Mouse (Mus musculus) hematopoietic stem cell, adult 5-6 weeks (primary cell): ENCODE results near the gene Selenon. TPM values are rescaled to one million over a fixed set of nuclear protein-coding genes. Genes with fewer than 3 reads are reported as not detected.

Experiments used
- ATAC-seq, 2 experiments: fragments of 125-278 bp in 1 of 2; replicated peaks in 1 of 2; 2 replicates each; pipeline ENCODE4 v1.8.0; 2016 to 2017; ENCODE audit warnings: inconsistent platforms in 2 of 2, mild to moderate bottlenecking in 2 of 2, moderate number of reproducible peaks in 2 of 2, low read depth in 1 of 2, moderate TSS enrichment in 1 of 2; ENCODE audit not compliant: low FRiP score in 2 of 2, poor library complexity in 2 of 2, severe bottlenecking in 2 of 2, insufficient read depth in 1 of 2, low TSS enrichment in 1 of 2
- total RNA-seq: library from RNA; stranded (forward); fragments of 172-1452, 232-1000 nt; gene quantifications from 2 replicates; pipeline ENCODE4 v1.2.3, GENCODE M21; 2017

The Selenon gene
- 8.2 and 9.2 TPM in 2 replicates for total RNA-seq

DNA sequence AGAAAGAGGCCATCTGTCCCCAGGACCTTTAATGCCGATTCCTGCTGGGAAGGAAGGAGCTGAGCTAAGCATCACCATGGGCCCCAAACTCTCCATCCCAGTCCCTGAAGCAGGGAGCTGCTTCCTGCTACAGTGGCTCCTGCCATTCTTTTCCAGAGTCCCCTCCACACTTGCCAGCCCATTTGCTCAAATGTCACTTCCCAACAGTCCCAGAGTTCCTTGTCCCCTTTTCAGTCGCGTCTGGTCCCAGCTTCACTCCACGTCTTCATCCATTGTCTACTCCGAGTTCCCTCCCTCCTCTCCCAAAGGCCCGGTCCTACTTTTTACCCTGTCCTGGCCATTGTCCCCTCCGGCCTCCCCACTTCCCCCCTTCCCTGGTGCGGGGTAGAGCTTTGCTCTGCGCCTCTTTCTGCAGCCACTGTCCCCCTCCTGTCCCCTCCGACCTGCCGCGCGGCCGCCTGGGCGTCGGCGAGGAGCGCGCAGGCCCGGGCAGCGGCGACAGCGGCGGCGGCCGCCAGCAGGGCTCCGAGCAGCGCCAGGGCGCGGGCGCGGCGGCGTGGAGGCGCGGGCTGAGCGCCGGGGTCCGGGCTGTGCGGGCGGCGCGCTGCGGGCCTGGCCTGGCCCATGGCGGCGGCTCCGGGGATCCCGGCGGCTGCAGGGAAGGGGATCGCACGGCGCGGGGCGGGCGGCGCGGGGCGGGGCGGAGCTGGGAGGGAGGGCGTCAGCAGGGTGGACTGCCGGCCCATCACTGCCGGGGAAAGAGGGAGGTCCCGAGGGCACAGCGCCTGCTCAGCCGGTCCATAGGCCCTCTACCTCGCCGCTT, at the start of gene Selenon:
Gene Selenon (minus strand): TSS at position 673 of the 823 bp plus-strand sequence.
- no peak for ATAC-seq

DNA sequence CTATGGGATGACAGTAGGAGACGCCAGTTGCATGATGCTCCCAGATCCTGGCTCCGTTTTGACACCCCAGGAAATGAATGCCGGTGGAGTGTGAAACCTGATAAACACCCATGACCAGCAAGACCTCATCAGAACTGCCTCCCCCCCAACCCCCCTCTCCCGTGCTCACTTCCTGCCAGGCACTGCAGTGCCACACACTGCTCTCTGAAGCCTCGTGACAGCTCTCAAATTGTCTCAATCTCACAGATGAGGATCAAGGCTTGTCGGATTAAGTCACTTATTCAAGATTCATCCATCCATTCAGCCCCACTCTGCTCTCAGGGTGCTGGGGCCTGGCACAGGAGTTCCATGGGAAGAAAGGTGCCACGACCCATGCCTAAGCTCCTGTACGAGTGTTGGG, 49.4 kb upstream of the Selenon start:
- ATAC-seq: peak; percentile 25 to 48; a peak in 2 of 4 replicates

- ATAC-seq: no peak
These were observed 48.8 kb upstream of the Selenon start for GRCm38 (mm10) chr4:134600777-134601176.

DNA sequence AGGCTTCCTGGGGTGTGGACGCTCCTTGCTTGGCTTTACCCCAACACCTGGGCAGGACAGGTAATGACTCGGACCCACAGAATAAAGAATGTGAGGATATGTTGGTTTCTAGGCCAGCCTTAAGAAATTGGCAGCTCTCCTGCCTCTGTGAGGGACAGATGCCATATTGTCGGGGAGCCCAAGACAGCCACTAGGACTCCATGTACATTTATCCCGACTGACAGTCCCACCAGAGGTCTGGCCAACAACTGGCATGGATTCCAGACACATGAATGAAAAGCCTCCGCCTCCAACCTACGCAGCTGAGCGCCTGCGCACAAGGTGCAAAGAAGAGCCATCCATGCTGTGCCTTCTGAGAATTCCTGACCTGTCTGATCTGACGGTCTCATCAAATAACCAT, 48.1 kb upstream of the Selenon start:
- ATAC-seq: no peak

GRCm38 (mm10) chr4:134596816-134597692, 45.1 kb upstream of the Selenon start:
- ATAC-seq: no peak

DNA sequence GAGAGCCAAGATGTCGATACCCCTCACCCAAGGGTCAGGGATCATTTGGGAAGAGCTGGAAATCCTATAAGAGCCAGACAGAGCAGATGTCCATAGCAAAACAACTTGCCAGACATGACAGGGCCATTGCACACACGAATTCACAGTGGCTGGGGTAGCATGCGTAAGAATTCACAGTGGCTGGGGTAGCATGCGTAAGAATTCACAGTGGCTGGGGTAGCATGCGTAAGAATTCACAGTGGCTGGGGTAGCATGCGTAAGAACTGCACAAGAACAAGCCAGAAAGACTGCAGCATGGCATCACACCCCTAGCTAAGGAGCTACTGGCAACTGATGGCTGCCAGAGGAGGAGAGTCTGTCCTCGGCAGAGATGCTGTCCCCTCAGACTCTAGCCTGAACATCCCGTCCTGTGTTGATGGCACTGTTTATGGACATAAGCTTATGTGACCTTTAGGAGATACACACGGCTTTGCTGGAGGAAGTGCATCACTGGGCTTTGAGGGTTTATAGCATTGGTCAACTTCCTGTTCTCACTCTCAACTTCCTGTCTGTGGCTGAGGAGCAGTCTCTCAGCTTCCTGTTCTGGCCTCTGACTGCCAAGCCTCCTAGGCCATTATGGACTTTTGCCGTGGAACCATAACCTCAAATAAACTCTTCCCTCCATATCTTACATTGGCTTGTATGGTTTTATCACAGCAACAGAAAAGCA, 42.9 kb upstream of the Selenon start:
- ATAC-seq: peak in 1 of 2 experiments; percentile 80; a peak in 1 of 4 replicates

DNA sequence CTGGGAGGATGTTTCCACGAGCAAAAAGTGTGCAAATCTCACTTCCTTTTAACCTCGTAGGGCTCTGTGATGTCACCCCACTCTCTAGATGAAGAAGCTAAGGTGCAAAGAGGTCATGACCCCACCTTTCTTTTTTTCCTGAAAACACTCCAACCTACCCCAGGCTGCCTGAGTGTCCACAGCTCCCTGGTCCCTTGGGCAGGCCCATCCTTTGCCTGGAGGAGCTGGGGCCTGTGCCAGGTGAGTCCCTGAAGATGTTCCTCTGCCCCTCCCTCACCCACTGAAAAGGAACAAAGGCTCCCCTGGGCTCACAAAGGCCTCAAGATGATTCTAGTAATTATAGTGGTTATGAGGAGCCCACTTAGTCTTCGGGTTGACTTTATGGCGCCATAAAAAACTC, 40.5 kb upstream of the Selenon start:
- ATAC-seq: no peak

- ATAC-seq: no peak
These were observed 39.6 kb upstream of the Selenon start for GRCm38 (mm10) chr4:134591506-134592061.

DNA sequence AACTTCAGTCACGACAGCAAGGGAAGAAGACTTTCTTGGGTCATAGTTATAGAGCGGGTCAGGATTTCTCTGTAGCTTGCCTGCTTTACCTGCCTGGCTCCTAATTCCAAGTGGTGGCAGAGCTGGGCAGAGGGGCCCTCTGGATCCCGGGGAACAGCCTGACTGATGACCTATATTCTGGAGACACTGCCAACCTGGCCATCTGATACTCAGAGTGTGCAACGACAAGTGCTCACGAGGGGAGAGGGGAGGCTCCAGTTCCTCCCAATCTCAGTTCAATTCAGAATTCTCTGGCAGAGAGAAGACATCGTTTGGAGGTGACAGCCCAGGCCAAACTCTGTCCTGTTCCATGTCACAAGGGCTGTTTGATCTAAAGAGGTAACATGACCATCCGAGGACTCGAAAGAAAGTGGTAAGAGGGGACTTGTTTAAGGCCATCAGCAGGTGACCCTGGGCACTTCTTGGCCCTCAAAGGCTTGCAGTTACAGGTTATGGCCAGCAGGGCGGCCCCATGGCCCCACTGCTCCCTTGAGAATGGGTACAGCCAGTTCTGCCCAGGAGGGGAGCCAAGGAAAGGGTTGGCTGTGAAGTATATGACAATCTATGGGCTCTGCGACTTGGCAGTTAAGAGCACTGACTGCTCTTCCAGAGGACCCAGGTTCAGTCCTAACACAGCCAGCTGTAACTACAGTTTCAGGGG, 38.4 kb upstream of the Selenon start:
- no peak for ATAC-seq

DNA sequence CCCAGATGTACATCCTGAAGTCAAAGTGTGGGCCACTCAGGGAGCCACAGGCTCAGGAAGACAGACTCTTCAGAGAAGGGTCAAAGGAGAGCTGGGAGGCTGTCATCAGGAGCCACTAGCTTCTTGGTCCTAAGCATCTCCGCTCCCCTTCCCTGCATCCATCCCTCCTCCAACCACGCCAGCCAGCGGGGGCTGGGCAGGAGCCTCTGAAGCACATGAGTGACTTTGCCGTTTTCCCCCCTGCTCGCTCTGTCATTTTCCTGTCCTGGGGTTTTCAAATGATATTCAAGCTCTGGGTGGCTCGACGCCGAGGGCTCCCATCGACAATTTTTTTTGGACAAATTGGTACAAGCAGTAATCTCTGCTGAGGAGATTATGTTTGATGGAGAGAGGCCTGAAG, 37.8 kb upstream of the Selenon start:
- no peak for ATAC-seq

DNA sequence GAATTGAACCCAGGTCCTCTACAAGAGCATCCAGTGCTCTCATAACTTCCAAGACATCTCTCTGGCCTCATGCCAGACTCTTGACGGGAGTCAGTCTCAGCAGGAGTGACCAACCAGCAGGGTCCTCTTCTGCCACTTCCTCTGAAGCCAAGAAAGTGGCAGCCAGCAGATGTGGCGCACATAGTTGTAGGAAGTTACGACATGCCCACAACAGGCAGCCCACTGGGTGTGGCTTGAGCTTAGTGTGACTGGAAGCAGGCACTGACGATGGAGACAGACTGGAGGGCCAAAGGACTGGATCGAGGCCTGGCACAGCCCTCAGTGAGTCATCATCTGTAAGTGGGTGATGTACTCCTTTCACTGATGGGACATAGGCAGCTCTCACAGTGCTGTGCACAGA, 37.0 kb upstream of the Selenon start:
- ATAC-seq: peak; percentile 6 to 54; a peak in 1 of 4 replicates

- ATAC-seq: no peak
These were observed 36.3 kb upstream of the Selenon start for GRCm38 (mm10) chr4:134588287-134588686.

DNA sequence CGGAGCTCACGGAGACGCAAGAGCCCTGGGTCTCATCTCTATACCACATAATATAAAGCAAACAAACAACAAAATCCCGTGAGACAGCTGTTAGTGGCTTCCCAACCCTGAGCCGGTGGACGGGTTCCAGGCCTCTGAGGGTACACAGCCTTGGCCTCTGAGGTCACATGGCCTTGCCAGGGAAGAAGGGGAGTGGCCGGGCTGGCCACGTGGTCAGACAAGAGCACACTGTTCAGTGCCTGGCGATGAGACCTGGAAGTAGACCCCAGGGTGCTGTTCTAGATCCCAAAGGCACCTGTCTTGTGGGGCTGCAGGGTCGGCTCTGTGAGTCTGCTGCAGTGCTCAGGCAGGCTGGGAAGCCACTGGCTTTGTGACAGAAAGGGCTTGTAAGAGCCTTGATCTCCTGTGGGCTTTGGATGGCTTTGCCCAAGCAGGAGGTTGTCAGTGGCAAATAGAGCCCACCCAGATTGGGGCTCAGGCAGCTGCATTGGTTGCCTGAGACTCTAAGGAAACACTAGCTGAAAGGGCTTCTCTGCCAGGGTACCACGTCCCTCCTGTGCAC, 35.8 kb upstream of the Selenon start:
- no peak for ATAC-seq

DNA sequence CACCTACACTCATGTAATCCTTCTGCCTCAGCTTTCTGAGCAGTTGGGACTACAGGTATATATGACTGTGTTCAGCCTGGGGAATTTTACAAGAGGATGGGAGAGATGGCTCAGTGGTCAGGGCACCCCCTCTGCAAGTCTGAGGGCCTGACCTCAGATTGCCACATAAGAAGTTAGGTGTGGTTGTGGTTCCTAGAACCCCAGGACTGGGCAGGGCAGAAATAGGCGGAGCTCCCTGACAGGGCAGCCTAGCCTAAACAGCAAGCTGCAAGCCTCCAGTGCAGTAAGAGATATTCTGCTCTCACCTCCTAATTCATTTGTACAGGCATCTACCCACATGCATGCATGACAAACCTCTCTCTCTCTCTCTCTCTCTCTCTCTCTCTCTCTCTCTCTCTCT, 34.7 kb upstream of the Selenon start:
- peak in 1 of 2 experiments; percentile 15; a peak in 1 of 4 replicates for ATAC-seq

DNA sequence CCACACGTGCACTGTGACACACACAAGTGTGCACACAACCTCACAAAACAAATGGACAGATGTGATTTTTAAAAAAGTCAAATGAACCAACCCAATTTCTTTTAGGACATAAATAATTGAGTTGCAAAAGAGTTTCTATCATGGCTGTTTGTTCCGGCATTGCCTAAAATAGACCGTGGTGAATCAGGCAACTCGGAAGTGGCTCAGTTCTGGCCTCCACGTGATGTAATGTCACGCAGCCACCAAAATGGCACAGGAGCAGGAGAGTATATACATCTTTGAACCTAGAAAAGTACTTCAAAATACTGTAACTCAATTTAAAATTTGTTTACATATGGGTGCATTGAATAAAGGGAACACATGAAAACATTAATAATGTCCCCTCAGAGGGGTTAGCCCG, 34.2 kb upstream of the Selenon start:
- no peak for ATAC-seq

DNA sequence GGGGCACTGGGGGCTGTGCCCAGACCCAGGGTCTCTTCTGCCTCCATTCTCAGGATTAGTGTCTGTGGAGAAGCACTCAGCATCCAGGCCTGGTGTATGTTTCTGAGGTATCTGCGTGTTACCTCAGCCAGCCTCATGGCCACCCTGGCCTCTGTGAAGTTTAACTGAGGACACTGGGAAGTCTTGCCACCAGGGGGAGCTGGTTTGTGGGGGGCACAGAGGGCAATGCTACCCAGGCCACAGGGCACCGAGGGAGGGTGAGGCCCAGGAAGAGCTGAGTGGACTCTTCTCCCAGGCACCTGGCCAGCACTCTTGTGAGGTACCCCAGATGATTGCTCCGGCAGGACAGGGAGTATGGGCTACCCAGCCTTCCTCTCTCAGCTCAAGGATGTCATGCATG, 31.5 kb upstream of the Selenon start:
- peak; percentile 40 to 42; a peak in 3 of 4 replicates for ATAC-seq

DNA sequence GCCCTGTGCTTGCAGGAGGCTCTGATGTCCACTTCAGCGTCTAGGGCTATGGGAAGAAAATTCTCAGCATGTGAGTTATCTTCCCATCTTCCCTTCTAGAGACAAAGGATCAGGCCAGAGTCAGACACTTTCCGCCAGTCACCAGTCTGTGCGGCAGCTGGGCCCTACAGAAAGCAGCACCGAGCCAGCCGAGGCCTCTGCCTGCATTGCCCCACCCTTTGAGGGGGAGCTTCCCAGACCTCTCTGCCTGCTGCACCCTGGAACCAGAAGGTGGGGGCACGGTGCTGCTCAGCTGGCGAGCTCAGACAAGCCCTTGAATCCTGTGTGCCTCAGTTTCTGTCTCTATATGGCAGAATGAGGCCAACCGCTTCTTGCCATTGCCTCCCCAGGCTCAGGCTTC, 29.4 kb upstream of the Selenon start:
- ATAC-seq: no peak
